Mouse (Mus musculus) c-Kit-positive CD71-positive TER-119-positive erythroid progenitor cells, embryonic 14.5 days (primary cell): ENCODE measurements around the gene Mapkapk5.
A peak's percentile ranks its signal among the peaks of the same experiment; 100 is the strongest.

Experiments
- DNase-seq: peaks from one replicate; pipeline ENCODE4 v3.0.0-alpha.2; 2013; ENCODE audit warnings: low spot score

The Mapkapk5 gene

GRCm38 (mm10) chr5:121500719-121501118 is 45.0 kb downstream of the Mapkapk5 start:
- no peak for DNase-seq

GRCm38 (mm10) chr5:121493305-121493704 is 52.4 kb downstream of the Mapkapk5 start:
- no peak for DNase-seq

- DNase-seq, result no peak
Observed at GRCm38 (mm10) chr5:121484801-121485200, 60.9 kb downstream of the Mapkapk5 start.

GRCm38 (mm10) chr5:121477680-121478079 is 68.0 kb downstream of the Mapkapk5 start:
- peak; percentile 81 for DNase-seq

- DNase-seq, result peak; percentile 66
Observed at GRCm38 (mm10) chr5:121476040-121476439, 69.7 kb downstream of the Mapkapk5 start.
